Mouse (Mus musculus) megakaryocyte, embryonic 14.5 days (primary cell): ENCODE results near the gene Smim7.

Experiments
- FLI1 ChIP-seq: IDR thresholded peaks from 2 replicates; pipeline ENCODE4 v1.6.1; 2012; ENCODE audit warnings: low read length, inconsistent platforms, mixed read lengths
- GATA1 ChIP-seq: IDR thresholded peaks from 3 replicates; pipeline ENCODE4 v1.6.1; 2012; ENCODE audit warnings: mixed read lengths, low read length, inconsistent platforms, borderline replicate concordance

GRCm38 (mm10) chr8:72549314-72549892 is 21.5 kb downstream of the Smim7 start:
- no peak for TF ChIP-seq GATA1
- no peak for TF ChIP-seq FLI1
